In genomic region chr11:87986831-87987793, GRCm38 (mm10) we compare ENCODE assay signal across 8 mouse cellular contexts. TPM values are rescaled to one million over a fixed set of nuclear protein-coding genes. Genes with fewer than 3 reads are reported as not detected.
DNase-seq lines count a peak whose midpoint lies in the region; ATAC-seq and TF ChIP-seq lines count a peak whose summit lies in the region.

Dynll2 (minus strand) TSS chr11:87987533.

- peak; percentile 93 for ATAC-seq in heart, embryonic 11.5 days (replicated peaks; ENCODE audit: insufficient number of reproducible peaks, low FRiP score, low TSS enrichment)
- peak; percentile 96 for ATAC-seq in kidney, embryonic 15.5 days (replicated peaks; ENCODE audit: low FRiP score)

- peak within 1 kb of the TSS; percentile 97 for H3K9ac ChIP-seq in heart, embryonic 11.5 days (ENCODE audit: low read depth, low read length)
- H3K9ac ChIP-seq in kidney, embryonic 15.5 days: peak within 1 kb of the TSS; percentile 92
- peak within 1 kb of the TSS; percentile 100 for H3K9ac ChIP-seq in liver, adult 2 months (ENCODE audit: low read depth, low read length)

- DNase-seq in CD4-positive, CD25-positive, alpha-beta regulatory T cell, adult 2 months (ENCODE audit: low read depth, low spot score): peak; percentile 91
- peak; percentile 89 for DNase-seq in brain, embryonic 18.5 days (ENCODE audit: low read depth, low spot score)
- DNase-seq in liver, adult 2 months (ENCODE audit: extremely low read depth, low read depth, low spot score): peak; percentile 61
- peak; percentile 61 to 84 for DNase-seq in spleen, postnatal 4 days (ENCODE audit: low spot score in 2 of 2)

- H3K9me3 ChIP-seq in erythroblast, embryonic 14.5 days (ENCODE audit: control insufficient read depth, low read length): no peaks in the 10 kb centered on the region
- H3K9me3 ChIP-seq in heart, embryonic 11.5 days (replicated peaks; ENCODE audit: control insufficient read depth, low read length): no peaks in the 10 kb centered on the region
- no peaks in the 10 kb centered on the region for H3K9me3 ChIP-seq in kidney, embryonic 15.5 days (replicated peaks)

- peak within 1 kb of the TSS; percentile 93 for H3K4me3 ChIP-seq in erythroblast, embryonic 14.5 days (replicated peaks)
- peak within 1 kb of the TSS; percentile 99 for H3K4me3 ChIP-seq in heart, embryonic 11.5 days (ENCODE audit: low read depth, low read length)
- H3K4me3 ChIP-seq in kidney, embryonic 15.5 days (replicated peaks): peak within 1 kb of the TSS; percentile 88
- peak within 1 kb of the TSS; percentile 100 for H3K4me3 ChIP-seq in liver, adult 2 months (ENCODE audit: insufficient read depth, low read depth, low read length)
- peak within 1 kb of the TSS; percentile 67 for H3K4me3 ChIP-seq in myocyte

- TF ChIP-seq POLR2A in liver, adult 2 months (IDR thresholded peaks at IDR 0.05; ENCODE audit: extremely low read depth, insufficient read depth, low read length): peak; percentile 97
- TF ChIP-seq POLR2A in myocyte (IDR thresholded peaks at IDR 0.05; ENCODE audit: insufficient read length, low read depth): peak; percentile 92

- peak within 1 kb of the TSS; percentile 93 for H3ac ChIP-seq in myocyte (ENCODE audit: control insufficient read depth, insufficient read length)

- peaks cover 30% of the 10 kb centered on the region for H3K36me3 ChIP-seq in erythroblast, embryonic 14.5 days (ENCODE audit: control insufficient read depth)
- H3K36me3 ChIP-seq in heart, embryonic 11.5 days (ENCODE audit: control insufficient read depth, insufficient read depth, low read length): peaks cover 15% of the 10 kb centered on the region
- H3K36me3 ChIP-seq in kidney, embryonic 15.5 days: peaks cover 24% of the 10 kb centered on the region
- peaks cover 13% of the 10 kb centered on the region for H3K36me3 ChIP-seq in liver, adult 2 months (ENCODE audit: control insufficient read depth, insufficient read depth, low read length)
- H3K36me3 ChIP-seq in myocyte (ENCODE audit: control insufficient read depth, insufficient read depth): peaks cover 3% of the 10 kb centered on the region

- under 1% methylated on average over 89 of the region's 107 CpGs for whole genome bisulfite sequencing in heart, embryonic 11.5 days (ENCODE audit: insufficient replicate concordance)
- under 1% methylated on average over 86 of the region's 107 CpGs for WGBS in kidney, embryonic 15.5 days
- WGBS in liver, adult 2 months: under 1% methylated on average over 105 of the region's 107 CpGs

- peaks cover 42% of the 10 kb centered on the region for H3K4me1 ChIP-seq in erythroblast, embryonic 14.5 days (ENCODE audit: control insufficient read depth)
- peaks cover 19% of the 10 kb centered on the region for H3K4me1 ChIP-seq in heart, embryonic 11.5 days (ENCODE audit: control insufficient read depth, insufficient read depth, low read length)
- peaks cover 37% of the 10 kb centered on the region for H3K4me1 ChIP-seq in kidney, embryonic 15.5 days
- peaks cover 22% of the 10 kb centered on the region for H3K4me1 ChIP-seq in liver, adult 2 months (ENCODE audit: control insufficient read depth, insufficient read depth, low read length)

- H3K4me2 ChIP-seq in heart, embryonic 11.5 days: peak within 1 kb of the TSS; percentile 94
- peak within 1 kb of the TSS; percentile 89 for H3K4me2 ChIP-seq in kidney, embryonic 15.5 days
- peak within 1 kb of the TSS; percentile 93 for H3K4me2 ChIP-seq in myocyte (ENCODE audit: low read depth)

- peaks cover 26% of the 10 kb centered on the region for H3K79me2 ChIP-seq in liver, adult 2 months (ENCODE audit: control insufficient read depth, insufficient read depth, low read length)
- peaks cover 42% of the 10 kb centered on the region for H3K79me2 ChIP-seq in myocyte (ENCODE audit: control insufficient read depth, insufficient read depth)

- H3K27ac ChIP-seq in heart, embryonic 11.5 days (ENCODE audit: low read depth, low read length): peak within 1 kb of the TSS; percentile 97
- H3K27ac ChIP-seq in kidney, embryonic 15.5 days: peak within 1 kb of the TSS; percentile 98
- H3K27ac ChIP-seq in liver, adult 2 months (replicated peaks; ENCODE audit: insufficient read depth, low read depth, low read length): peak within 1 kb of the TSS; percentile 100

- TF ChIP-seq CTCF in liver, adult 2 months (IDR thresholded peaks at IDR 0.05; ENCODE audit: low read depth, low read length): no peak

- H3K27me3 ChIP-seq in erythroblast, embryonic 14.5 days (ENCODE audit: control insufficient read depth): peaks cover 2% of the 10 kb centered on the region; the same call in 1 of the 2 replicates
- no peaks in the 10 kb centered on the region for H3K27me3 ChIP-seq in heart, embryonic 11.5 days (ENCODE audit: control insufficient read depth, insufficient read depth, low read length)
- H3K27me3 ChIP-seq in kidney, embryonic 15.5 days: no peaks in the 10 kb centered on the region
- H3K27me3 ChIP-seq in liver, adult 2 months (ENCODE audit: control insufficient read depth, insufficient read depth, low read length): no peaks in the 10 kb centered on the region
- no peaks in the 10 kb centered on the region for H3K27me3 ChIP-seq in myocyte (ENCODE audit: control insufficient read depth, insufficient read depth, insufficient read length)

TF ChIP-seq in myocyte, 11 proteins besides CTCF, POLR2A, EP300 and RAD21:
- TF ChIP-seq MYOD1 (IDR thresholded peaks at IDR 0.05; ENCODE audit: control insufficient read depth in 1 of 3, insufficient read length in 2 of 3, low read depth in 2 of 3): no peak
- no peak for TF ChIP-seq TCF3 (IDR thresholded peaks at IDR 0.05; ENCODE audit: insufficient read length, low read depth)
- TF ChIP-seq SRF (IDR thresholded peaks at IDR 0.05; ENCODE audit: control insufficient read depth, insufficient read length, low read depth): no peak
- TF ChIP-seq MYOG (IDR thresholded peaks at IDR 0.05; ENCODE audit: control insufficient read depth in 1 of 3, insufficient read depth in 1 of 3, insufficient read length in 2 of 3, low read depth in 2 of 3): peak in 1 of 3 experiments; percentile 19
- TF ChIP-seq REST (IDR thresholded peaks at IDR 0.05; ENCODE audit: insufficient read depth, insufficient read length): peak; percentile 47
- TF ChIP-seq POLR2AphosphoS2 (IDR thresholded peaks at IDR 0.05; ENCODE audit: insufficient read length, low read depth): peak; percentile 91
- TF ChIP-seq USF1 (IDR thresholded peaks at IDR 0.05; ENCODE audit: low read depth): no peak

RNA-seq across cellular contexts. Expression of gene Dynll2, which starts in this region (rescaled TPM):
- polyA plus RNA-seq in erythroblast, embryonic 14.5 days (2012): 3.0 and 3.3 TPM in 2 replicates
- polyA plus RNA-seq in heart, embryonic 11.5 days (2014; fragmentation: Nextera tagmentation; extraction: Ambion mirVana): 16.7 and 17.2 TPM in 2 replicates
- 22.9 and 25.0 TPM in 2 replicates for polyA plus RNA-seq in kidney, embryonic 15.5 days (2015; fragmentation: Nextera tagmentation; extraction: Ambion mirVana)
- 24.8 and 36.9 TPM in 2 replicates for total RNA-seq in liver, adult 2 months (2014; rRNA removed)
- 112 and 145 TPM in 2 replicates for polyA plus RNA-seq in liver, adult 2 months (2012; rRNA removed)
- polyA plus RNA-seq in myocyte (2012; fragmentation: generic; extraction: Trizol): 74.0 TPM

Comparison
In these comparisons a context has a peak if more than half of its experiments do, and no peak if none do; other contexts are left out.
1. Peak in every context shown above with its lines: DNase-seq, ATAC-seq, H3K4me3 ChIP-seq and H3K27ac ChIP-seq.